Mouse (Mus musculus): ENCODE results near the gene Clstn3.
"Not testable (repeated sequence)": the region's sequence is repeated elsewhere in the genome, so short reads cannot be mapped to it uniquely, and the experiment has no call there.

The Clstn3 gene

DNA sequence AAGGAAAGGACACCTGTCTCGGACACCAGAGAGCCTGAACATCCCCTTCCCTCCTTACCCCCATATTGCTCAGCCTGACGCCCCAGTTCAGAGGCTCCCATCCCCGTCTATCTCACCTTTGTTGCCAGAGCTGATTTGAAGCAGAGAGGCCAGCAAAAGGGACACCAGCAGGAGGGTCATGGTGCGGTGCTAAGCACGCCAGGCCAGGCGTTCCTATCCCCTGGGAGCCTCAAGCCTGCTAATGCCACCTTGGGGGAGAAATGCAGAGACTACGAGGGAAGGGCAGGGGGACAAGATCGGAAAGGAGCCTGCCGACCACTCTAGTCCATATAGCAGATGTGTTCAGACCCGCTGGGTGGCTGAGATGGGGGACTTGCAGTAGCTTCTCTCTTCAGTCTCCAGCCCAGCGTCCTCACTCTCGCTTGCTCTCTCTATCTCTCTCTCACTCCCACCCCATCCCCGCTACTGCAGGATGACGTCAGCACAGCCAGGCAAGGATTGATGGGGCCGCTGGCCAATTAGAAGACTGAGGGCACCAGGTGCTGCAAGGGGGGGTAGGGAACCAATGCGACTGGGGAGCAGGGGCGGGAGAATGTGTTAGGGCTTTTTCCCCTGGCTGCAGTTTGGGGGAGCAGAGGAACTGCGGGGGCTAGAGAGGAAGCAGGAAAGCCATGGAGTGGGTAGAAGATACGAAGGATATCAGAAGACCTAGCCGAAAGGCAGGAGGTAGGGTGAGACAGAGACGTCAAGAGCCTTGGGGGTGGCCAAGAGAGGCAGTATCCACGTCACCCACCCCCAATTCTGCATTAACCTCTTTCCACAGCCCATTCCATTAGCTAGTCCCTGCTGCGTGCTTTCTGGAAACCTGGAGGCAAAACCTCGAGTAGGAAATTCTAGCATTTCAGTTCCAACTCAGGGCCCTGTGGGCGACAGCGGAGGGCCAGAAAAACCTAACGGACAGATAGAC lies at the start of gene Clstn3:
Clstn3 (minus strand) TSS at position 490 of the 967 bp plus-strand sequence.
- in situ Hi-C loops (cut with MboI, MseI): no loop called here

- in situ Hi-C loops (cut with MboI, MseI): no loop called here
Measured at GRCm38 (mm10) chr6:124512355-124512836, 47.8 kb upstream of the Clstn3 start, which contains the start of gene C1ra. C1ra (plus strand) TSS chr6:124512405.

- in situ Hi-C loops (cut with MboI, MseI): no loop called here
Measured at GRCm38 (mm10) chr6:124511936-124512335, 47.3 kb upstream of the Clstn3 start.

DNA sequence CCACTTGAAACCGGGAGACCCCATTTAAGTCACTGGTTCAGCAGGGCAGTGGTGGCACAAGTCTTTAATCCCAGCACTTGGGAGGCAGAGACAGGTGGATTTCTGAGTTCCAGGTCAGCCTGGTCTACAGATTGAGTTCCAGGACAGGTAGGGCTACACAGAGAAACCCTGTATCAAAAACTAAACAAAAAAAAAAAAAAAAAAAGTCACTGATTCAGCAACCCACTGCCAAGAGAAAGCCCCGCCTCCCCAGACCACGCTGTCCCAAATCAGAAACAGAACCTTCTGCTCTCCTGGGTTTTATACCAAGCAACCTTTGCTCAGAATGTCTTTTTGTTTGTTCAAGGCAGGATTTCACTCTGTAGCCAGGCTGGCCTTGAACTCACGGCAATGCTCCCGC lies 44.6 kb upstream of the Clstn3 start:
- in situ Hi-C loops (cut with MboI, MseI): not testable (repeated sequence)

DNA sequence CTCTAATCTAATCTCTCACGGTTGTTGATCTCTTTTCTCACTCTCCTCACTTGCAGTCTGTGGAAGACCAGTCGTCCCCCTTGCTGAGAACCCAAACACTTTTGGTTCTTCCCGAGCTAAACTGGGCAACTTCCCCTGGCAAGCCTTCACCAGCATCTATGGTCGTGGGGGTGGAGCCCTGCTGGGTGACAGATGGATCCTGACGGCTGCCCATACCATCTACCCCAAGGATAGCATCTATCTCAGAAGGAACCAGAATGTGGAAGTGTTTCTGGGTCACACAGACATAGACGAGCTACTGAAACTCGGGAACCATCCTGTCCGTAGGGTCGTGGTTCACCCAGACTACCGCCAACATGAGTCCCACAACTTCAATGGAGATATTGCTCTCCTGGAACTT lies 43.7 kb upstream of the Clstn3 start:
- in situ Hi-C loops (cut with MboI, MseI): no loop called here

DNA sequence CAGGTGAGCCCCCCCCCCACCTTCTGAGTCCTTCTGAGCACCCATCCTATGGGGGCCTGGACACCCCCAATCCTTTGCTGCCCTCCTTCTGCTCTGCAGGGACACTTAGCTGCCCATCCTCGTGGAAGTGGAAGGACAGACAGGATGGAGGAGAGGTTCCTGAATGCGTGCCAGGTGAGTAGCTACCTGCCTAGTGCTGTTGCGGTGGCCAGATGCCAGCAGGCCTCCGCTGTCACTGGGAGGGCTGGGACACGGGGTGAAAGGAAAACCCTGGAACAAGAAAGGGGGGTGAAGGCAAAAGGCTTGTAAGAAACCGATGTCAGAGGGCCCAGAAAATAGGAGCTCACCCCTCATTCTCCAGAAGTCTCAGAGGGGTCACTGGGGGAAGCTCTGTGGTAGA lies 42.4 kb upstream of the Clstn3 start:
- in situ Hi-C loops (cut with MboI, MseI): no loop called here

DNA sequence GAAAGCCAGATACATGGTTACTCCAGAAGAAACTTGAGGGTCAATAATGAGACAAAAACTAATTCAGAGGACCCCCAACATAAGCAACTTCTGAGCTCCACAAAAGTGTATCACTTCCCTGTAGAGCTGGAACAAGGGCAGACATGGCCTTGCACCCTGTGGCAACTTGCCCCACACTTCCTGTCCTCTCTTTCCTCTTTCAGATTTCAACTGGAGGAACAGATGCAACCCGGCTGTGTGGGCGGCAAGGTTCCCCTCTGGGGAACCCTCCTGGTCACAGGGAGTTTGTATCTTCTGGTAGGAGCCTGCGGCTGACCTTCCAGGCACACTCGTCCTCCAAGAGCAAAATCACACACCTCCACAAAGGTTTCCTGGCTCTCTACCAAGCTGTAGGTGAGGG lies 40.4 kb upstream of the Clstn3 start:
- in situ Hi-C loops (cut with MboI, MseI): no loop called here

DNA sequence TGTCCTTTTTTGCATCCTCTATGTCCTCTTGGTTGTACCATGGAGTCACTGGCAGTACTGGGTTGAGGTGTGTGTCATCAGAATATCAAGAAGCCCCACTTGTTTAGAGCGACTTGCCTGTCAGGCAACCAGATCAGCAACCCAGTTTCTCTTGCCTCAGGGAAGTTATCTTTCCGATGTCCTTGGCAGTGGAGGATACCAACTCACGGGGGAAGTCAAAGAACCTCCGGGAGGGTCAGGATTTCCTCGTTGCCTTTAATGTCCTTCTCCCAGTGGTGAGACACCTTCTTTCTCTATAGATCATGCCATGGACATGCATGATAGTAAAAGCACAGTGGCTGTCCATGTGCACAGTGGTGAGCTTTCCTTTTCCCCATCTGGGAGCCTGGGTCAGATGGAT lies 37.4 kb upstream of the Clstn3 start:
- in situ Hi-C loops (cut with MboI, MseI): no loop called here

DNA sequence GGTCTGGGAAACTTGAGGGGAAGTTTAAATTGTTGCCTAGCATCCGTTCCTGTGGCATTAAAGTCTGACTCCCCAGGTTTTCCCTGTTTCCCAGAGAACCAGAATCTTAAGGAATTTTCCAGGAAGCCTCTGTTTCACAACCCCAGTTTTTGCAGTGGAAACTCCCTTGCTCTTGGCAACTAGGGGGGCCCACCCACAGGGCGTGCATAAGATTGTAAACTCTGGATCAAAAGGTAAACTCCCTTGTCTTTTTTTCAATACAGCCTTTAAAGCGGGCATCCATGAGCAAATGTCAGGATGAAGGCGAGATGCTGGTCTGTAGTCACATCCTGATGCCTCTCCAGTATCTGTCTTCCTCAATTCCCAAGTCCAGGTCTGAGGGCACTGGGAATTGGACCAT lies 36.9 kb upstream of the Clstn3 start:
- in situ Hi-C loops (cut with MboI, MseI): no loop called here

DNA sequence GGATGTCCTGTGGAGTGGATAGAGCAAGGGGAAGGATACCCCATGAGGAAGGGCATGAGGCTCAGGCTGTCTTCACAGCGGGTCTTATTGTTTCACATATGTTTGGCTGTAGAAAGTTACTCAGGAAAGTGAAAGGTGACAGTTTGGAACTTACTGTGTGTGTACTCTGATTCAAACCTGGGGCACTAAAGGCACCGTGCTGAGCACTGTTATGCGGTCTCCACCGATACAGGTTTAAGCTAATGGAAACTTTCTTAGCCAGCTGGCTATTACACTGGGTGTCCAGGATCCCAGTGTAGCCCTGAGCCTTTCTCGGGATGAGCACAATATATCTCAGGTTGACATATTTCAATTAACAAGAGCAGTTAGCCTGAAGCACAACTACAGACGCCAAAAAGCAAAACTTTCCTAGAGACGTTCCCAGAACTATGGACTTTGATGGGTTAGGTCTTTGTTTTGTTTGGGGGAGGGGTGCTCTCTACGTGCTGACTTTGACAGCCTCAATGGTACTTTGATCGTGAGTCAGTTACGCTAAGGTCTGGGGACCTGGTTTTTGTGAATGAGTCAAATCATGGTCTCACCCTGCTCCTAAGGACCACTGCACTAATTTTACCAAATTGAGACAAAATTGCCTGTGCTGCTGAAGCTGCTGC lies 35.4 kb upstream of the Clstn3 start:
- in situ Hi-C loops (cut with MboI, MseI): no loop called here

DNA sequence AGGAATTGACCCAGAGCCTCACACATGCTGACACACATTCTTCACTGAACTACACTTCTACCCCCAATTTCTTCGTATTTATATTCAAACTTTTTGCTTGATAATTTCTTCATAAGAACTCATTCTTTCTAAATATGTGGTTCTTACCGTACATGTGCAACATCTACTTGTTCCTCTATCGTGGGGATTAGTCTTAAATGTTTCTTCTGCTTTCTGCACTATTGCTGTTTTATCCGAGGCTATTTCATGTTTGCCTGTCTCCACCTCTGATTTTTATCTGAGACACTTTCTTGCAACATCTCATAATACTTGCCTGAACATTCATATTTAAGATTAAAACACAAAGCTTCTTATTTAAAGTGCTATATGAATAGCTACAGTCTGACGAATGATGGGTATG lies 31.5 kb upstream of the Clstn3 start:
- in situ Hi-C loops (cut with MboI, MseI): no loop called here

DNA sequence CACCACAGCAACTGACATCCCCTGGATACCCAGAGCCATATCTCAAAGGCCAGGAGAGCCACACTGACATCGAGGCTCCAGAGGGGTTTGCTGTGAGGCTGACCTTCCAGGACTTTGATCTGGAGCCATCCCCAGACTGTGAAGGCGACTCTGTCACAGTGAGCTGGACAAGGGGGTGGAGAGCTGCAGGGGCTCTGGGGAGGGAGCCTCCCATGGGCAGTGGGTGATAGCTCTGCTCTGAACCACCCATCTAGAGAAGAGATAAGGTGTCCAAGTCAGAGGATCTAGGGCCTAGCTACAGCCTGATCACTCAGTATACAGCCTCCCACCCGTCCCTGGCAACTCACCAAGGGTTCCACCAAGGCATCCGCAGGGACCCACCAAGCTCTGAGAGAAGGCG lies 29.3 kb upstream of the Clstn3 start:
- in situ Hi-C loops (cut with MboI, MseI): no loop called here

GRCm38 (mm10) chr6:124492842-124493561 lies 28.4 kb upstream of the Clstn3 start, which contains the start of gene C1rl:
C1rl (plus strand) TSS chr6:124493113.
- in situ Hi-C loops (cut with MboI, MseI): no loop called here

DNA sequence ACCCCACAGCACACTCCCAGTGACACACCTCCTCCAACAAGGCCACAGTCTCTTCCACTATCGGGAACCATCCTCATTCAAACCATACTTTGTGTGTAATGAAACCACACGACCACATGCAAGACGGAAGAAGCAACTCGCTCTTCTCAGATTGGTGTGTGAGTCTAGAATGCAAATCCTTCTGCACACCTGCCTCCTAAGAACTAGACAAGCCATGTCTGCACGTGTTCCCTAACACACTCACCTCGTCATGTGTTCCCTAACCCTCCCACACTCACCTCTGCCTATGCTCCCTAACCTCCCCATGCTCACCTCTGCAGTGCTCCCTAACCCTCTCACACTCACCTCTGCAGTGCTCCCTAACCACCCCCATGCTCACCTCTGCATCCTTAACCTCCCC lies 26.8 kb upstream of the Clstn3 start:
- in situ Hi-C loops (cut with MboI, MseI): no loop called here

GRCm38 (mm10) chr6:124488952-124489351 lies 24.4 kb upstream of the Clstn3 start:
- in situ Hi-C loops (cut with MboI, MseI): no loop called here

DNA sequence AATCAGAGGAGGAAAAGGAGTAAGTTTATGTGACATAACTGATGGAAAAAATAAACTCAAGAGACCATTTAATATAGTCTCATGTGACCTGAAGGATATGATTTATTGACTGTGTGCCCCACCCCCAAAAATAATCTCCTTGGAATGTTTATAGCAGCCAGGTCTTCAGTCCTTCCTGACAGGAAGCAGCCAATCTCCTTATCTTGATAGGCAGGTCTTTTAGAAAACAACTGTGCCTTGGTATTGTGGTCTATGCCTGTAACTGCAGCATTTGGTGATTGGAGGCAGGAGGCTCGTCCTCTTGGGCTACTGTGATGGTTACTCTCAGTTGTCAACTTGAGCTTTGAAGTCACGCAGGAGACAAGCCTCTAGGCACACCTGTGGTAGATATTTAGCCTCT lies 22.9 kb upstream of the Clstn3 start:
- in situ Hi-C loops (cut with MboI, MseI): no loop called here

DNA sequence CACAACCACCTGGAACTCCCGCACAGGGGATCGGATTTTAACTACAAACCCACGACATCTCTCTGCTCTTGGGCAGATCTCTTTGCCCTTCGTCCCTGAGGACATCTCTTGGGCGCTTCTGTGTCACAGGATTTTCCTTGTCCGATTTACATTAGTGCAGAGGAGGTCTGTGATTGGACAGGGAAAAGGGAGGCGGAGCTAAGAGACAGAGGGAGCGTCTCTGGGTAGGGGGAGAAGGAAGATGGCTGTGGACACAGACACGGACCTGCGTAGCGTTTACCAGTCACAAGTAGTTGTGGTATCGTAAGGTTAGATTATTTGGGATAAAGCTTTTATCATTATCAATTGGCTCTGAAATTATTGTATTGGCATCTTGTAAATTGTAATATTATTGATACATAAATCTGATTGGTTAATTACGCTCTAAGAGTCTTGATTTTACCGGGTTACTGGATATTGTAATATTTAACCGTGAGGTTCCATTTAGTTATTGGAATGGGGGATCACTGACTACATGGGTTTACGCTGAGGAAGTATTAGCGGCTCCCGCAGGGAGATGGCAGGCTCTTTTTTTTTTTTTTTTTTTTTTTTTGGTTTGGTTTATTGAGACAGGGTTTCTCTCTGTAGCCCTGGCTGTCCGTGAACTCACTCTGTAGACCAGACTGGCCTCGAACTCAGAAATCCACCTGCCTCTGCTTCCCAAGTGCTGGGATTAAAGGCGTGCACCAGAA lies 21.0 kb upstream of the Clstn3 start:
- in situ Hi-C loops (cut with MboI, MseI): no loop called here

- in situ Hi-C loops (cut with MboI, MseI): no loop called here
Measured at GRCm38 (mm10) chr6:124484851-124485250, 20.3 kb upstream of the Clstn3 start.

- in situ Hi-C loops (cut with MboI, MseI): not testable (repeated sequence)
Measured at GRCm38 (mm10) chr6:124483831-124484230, 19.2 kb upstream of the Clstn3 start.

GRCm38 (mm10) chr6:124481571-124481970 lies 17.0 kb upstream of the Clstn3 start:
- in situ Hi-C loops (cut with MboI, MseI): no loop called here

- in situ Hi-C loops (cut with MboI, MseI): no loop called here
Measured at GRCm38 (mm10) chr6:124480295-124480694, 15.7 kb upstream of the Clstn3 start.
